Comparison of ENCODE assay signal across 22 mouse cellular contexts in genomic region chr2:156543804-156544203, GRCm38 (mm10). TPM values are rescaled to one million over a fixed set of nuclear protein-coding genes. Genes with fewer than 3 reads are reported as not detected.
DNase-seq lines count a peak whose midpoint lies in the region; TF ChIP-seq lines count a peak whose summit lies in the region.
"Had no signal": no experiment of that assay in that cellular context is flagged by ENCODE, and none has a peak within 500 bp of the region (broad histone marks: within the 10 kb centered on the region; RNA-seq: fewer than 3 reads in every experiment).

No protein-coding gene starts in this region.

- H3K9me3 ChIP-seq in CH12.LX (replicated peaks; ENCODE audit: low read length) = no peaks in the 10 kb centered on the region
- no peaks in the 10 kb centered on the region for H3K9me3 ChIP-seq in ES-E14 (ENCODE audit: control insufficient read depth, insufficient read depth, low read depth, low read length)
- no peaks in the 10 kb centered on the region for H3K9me3 ChIP-seq in MEL (replicated peaks; ENCODE audit: insufficient read depth, low read length)
- H3K9me3 ChIP-seq: G1E had no signal

- TF ChIP-seq POLR2A in CH12.LX (IDR thresholded peaks at IDR 0.05; ENCODE audit: low read depth, low read length) (no peak), MEL (IDR thresholded peaks at IDR 0.05; ENCODE audit: control insufficient read depth in 1 of 2, insufficient read depth in 1 of 2, low read depth in 1 of 2, low read length in 2 of 2, poor library complexity in 1 of 2) (no peak)
- 0 out of 2 replicates have a peak, but pooled peaks have one; percentile 17 for TF ChIP-seq POLR2A in cortical plate, adult 2 months (IDR thresholded peaks at IDR 0.05; ENCODE audit: extremely low read depth, insufficient read depth, low read length)

- intact Hi-C loops in gastrocnemius, postnatal 36 days (cut with DNase I) = no loop called here

- TF ChIP-seq EP300 in CH12.LX (IDR thresholded peaks at IDR 0.05; ENCODE audit: low read length) (no peak), MEL (IDR thresholded peaks at IDR 0.05; ENCODE audit: low read depth in 1 of 2, low read length in 2 of 2) (no peak)

- H3K79me2 ChIP-seq in CH12.LX (replicated peaks; ENCODE audit: control insufficient read depth, extremely low read depth, insufficient read depth, poor library complexity, severe bottlenecking) = peaks cover 13% of the 10 kb centered on the region
- H3K79me2 ChIP-seq in MEL (ENCODE audit: control insufficient read depth, insufficient read depth, low read length, poor library complexity) = peaks cover 11% of the 10 kb centered on the region

- in situ Hi-C loops in CH12.LX (cut with MboI; ENCODE audit: low pct_ligation_motif_present, low pct_unique_long_range_greater_than_20kb, low sequenced_read_pairs) (no loop called here), ES-E14 (cut with MboI; ENCODE audit: low sequenced_read_pairs in 2 of 2, unreplicated experiment in 2 of 2) (loop anchor here in 1 of 2 experiments (25.0 kb wide), 1 partner anchor 168 kb away; no protein-coding TSS in a partner anchor)

- H3K4me3 ChIP-seq in CH12.LX (replicated peaks in 1 of 3; ENCODE audit: low read depth in 2 of 3, low read length in 2 of 3, poor library complexity in 1 of 3) = no peak overlapping the region
- no peak overlapping the region for H3K4me3 ChIP-seq in ES-E14 (ENCODE audit: insufficient read depth in 1 of 2, low read depth in 1 of 2, low read length in 2 of 2, poor library complexity in 1 of 2, severe bottlenecking in 1 of 2)
- no peak overlapping the region for H3K4me3 ChIP-seq in MEL (ENCODE audit: control insufficient read depth in 1 of 2, insufficient read depth in 1 of 2, low read depth in 2 of 2, low read length in 2 of 2)
- no peak overlapping the region for H3K4me3 ChIP-seq in cortical plate, adult 2 months (ENCODE audit: insufficient read depth, low read length)

- H3K4me1 ChIP-seq in CH12.LX (ENCODE audit: control insufficient read depth in 1 of 2, insufficient read depth in 2 of 2) = peaks cover 8 to 16% of the 10 kb centered on the region in 2 experiments
- H3K4me1 ChIP-seq in ES-E14 (ENCODE audit: control insufficient read depth in 2 of 2, insufficient read depth in 2 of 2, low read length in 2 of 2, poor library complexity in 1 of 2) = peaks cover 2 to 9% of the 10 kb centered on the region in 2 experiments; a peak in 2 of 4 replicates
- H3K4me1 ChIP-seq in MEL (ENCODE audit: control insufficient read depth in 1 of 2, insufficient read depth in 2 of 2, low read length in 2 of 2) = peaks cover 0 to 8% of the 10 kb centered on the region in 2 experiments; a peak in 1 of 4 replicates
- H3K4me1 ChIP-seq in cortical plate, adult 2 months (ENCODE audit: control insufficient read depth, insufficient read depth, low read length) = peaks cover 5% of the 10 kb centered on the region; the same call in 1 of the 2 replicates

- dilution Hi-C loops in CH12.LX (cut with MboI; ENCODE audit: extremely low pct_ligation_motif_present, extremely low pct_unique_long_range_greater_than_20kb, low sequenced_read_pairs) = no loop called here

- DNase-seq in CH12.LX (ENCODE audit: extremely low read depth) = no peak
- DNase-seq in ES-E14 (ENCODE audit: low read depth, low spot score) = no peak
- no peak for DNase-seq in MEL (ENCODE audit: low read depth, low spot score)
- DNase-seq in kidney, adult 11 months = no peak
- DNase-seq in gastrocnemius, postnatal 36 days = no peak
- no peak for DNase-seq in thymus, postnatal 14 days
- no peak for DNase-seq in cerebellum, adult 11-12 months
- DNase-seq: adrenal gland, adult 2 months; adrenal gland, adult 8-10 months; adrenal gland, postnatal 10 days; adrenal gland, postnatal 14 days; adrenal gland, postnatal 25 days; adrenal gland, postnatal 36 days; B cell, adult 2 months; cerebellum, adult 11 months; cerebellum, adult 18-20 months; cerebellum, adult 2 months; cerebellum, adult 8-10 months; cerebellum, adult 9-10 months had no signal

- no peak for TF ChIP-seq RAD21 in CH12.LX (IDR thresholded peaks at IDR 0.05; ENCODE audit: low read depth, low read length)
- no peak for TF ChIP-seq RAD21 in MEL (IDR thresholded peaks at IDR 0.05; ENCODE audit: low read depth, low read length)

- no peak overlapping the region for H3K4me2 ChIP-seq in CH12.LX (ENCODE audit: insufficient read depth, low read depth, poor library complexity, severe bottlenecking)

- H3K36me3 ChIP-seq in CH12.LX (replicated peaks in 1 of 2; ENCODE audit: control insufficient read depth in 1 of 2, insufficient read depth in 1 of 2, low read length in 1 of 2) = no peaks in the 10 kb centered on the region
- H3K36me3 ChIP-seq in ES-E14 (ENCODE audit: control insufficient read depth, insufficient read depth, low read length, poor library complexity, severe bottlenecking) = no peaks in the 10 kb centered on the region
- H3K36me3 ChIP-seq in MEL (ENCODE audit: control insufficient read depth in 1 of 2, insufficient read depth in 2 of 2, low read length in 2 of 2) = peaks cover 0 to 4% of the 10 kb centered on the region in 2 experiments; a peak in 2 of 4 replicates
- H3K36me3 ChIP-seq: G1E had no signal

- H3K9ac ChIP-seq in CH12.LX (ENCODE audit: insufficient read depth, low read depth) (no peak overlapping the region), ES-E14 (ENCODE audit: insufficient read depth, low read depth, low read length, poor library complexity, severe bottlenecking) (no peak overlapping the region), MEL (ENCODE audit: control insufficient read depth, low read depth, low read length, poor library complexity, severe bottlenecking) (no peak overlapping the region)

- no peak overlapping the region for H3K27ac ChIP-seq in CH12.LX (ENCODE audit: insufficient read depth, low read depth)
- H3K27ac ChIP-seq in ES-E14 (ENCODE audit: insufficient read depth, low read depth, low read length, poor library complexity, severe bottlenecking) = no peak overlapping the region
- H3K27ac ChIP-seq in MEL (ENCODE audit: control insufficient read depth, low read depth, low read length) = no peak overlapping the region
- no peak overlapping the region for H3K27ac ChIP-seq in cortical plate, adult 2 months (ENCODE audit: insufficient read depth, low read length)

- peaks cover 8% of the 10 kb centered on the region for H3K27me3 ChIP-seq in CH12.LX (replicated peaks)
- H3K27me3 ChIP-seq in MEL (ENCODE audit: control insufficient read depth in 1 of 2, insufficient read depth in 2 of 2, low read length in 2 of 2) = no peaks in the 10 kb centered on the region
- H3K27me3 ChIP-seq: Patski had no signal

- no peak for TF ChIP-seq CTCF in CH12.LX (conservative IDR thresholded peaks at IDR 0.05 in 1 of 2, IDR thresholded peaks at IDR 0.05 in 1 of 2; ENCODE audit: low read depth in 2 of 2, low read length in 2 of 2)
- no peak for TF ChIP-seq CTCF in MEL (IDR thresholded peaks at IDR 0.05 in 2 of 3, conservative IDR thresholded peaks at IDR 0.05 in 1 of 3; ENCODE audit: control insufficient read depth in 1 of 3, insufficient read depth in 1 of 3, low read depth in 2 of 3, low read length in 3 of 3, poor library complexity in 1 of 3, severe bottlenecking in 1 of 3)
- TF ChIP-seq CTCF in cortical plate, adult 2 months (IDR thresholded peaks at IDR 0.05; ENCODE audit: extremely low read depth, insufficient read depth, low read length) = no peak

TF ChIP-seq in CH12.LX, 34 proteins besides CTCF, POLR2A, EP300 and RAD21:
- peak; percentile 58; the same call in 1 of the 2 replicates for TF ChIP-seq MAFK (IDR thresholded peaks at IDR 0.05; ENCODE audit: insufficient replicate concordance, low read length)
- TF ChIP-seq PAX5 (IDR thresholded peaks at IDR 0.05; ENCODE audit: low read length) = no peak

TF ChIP-seq in ES-E14, 5 proteins besides CTCF, POLR2A, EP300 and RAD21:
- TF ChIP-seq MAFK (IDR thresholded peaks at IDR 0.05; ENCODE audit: insufficient read depth, low read depth, low read length) (peak; percentile 84), ZC3H11A (IDR thresholded peaks at IDR 0.05; ENCODE audit: borderline replicate concordance, low read depth, low read length) (no peak)

TF ChIP-seq in MEL, 35 proteins besides CTCF, POLR2A, EP300 and RAD21:
- no peak for TF ChIP-seq ETS1 (IDR thresholded peaks at IDR 0.05; ENCODE audit: low read depth, low read length)
- 0 out of 2 replicates have a peak, but pooled peaks have one; percentile 15 for TF ChIP-seq MAFK (IDR thresholded peaks at IDR 0.05; ENCODE audit: borderline replicate concordance, low read depth, low read length)

RNA-seq across cellular contexts. Expression of gene Aar2, which starts 3.6 kb away (rescaled TPM):
- 18.4 and 21.6 TPM in 2 replicates for total RNA-seq in CH12.LX (2012; rRNA removed)
- 23.1 and 23.8 TPM in 2 replicates for total RNA-seq in CH12.LX (2014; rRNA removed)
- 22.3 and 26.1 TPM in 2 replicates for polyA plus RNA-seq in CH12.LX (2012; ENCODE audit: insufficient read length, low read depth)
- 23.0 and 25.0 TPM in 2 replicates for total RNA-seq in ES-E14 (2012; rRNA removed)
- total RNA-seq in MEL (2012; rRNA removed) = 24.2 and 28.2 TPM in 2 replicates
- 10 to 100 TPM in 1 of 2 experiments, not detected in 1; 34.1 TPM for polyA plus RNA-seq in MEL (2012; ENCODE audit: insufficient read depth in 1 of 2, insufficient read length in 2 of 2, low read depth in 1 of 2, low replicate concordance in 2 of 2, missing spikeins in 1 of 2)
- 30.2 and 30.8 TPM in 2 replicates for polyA plus RNA-seq in cortical plate, adult 2 months (2012; rRNA removed)
- total RNA-seq in gastrocnemius, postnatal 36 days (2021) = 10 to 100 TPM; 18.6 to 19.1 TPM

Comparison
In these comparisons a context has a peak if more than half of its experiments do, and no peak if none do; other contexts are left out.
1. Of the 35 proteins assayed by ChIP-seq in both MEL and CH12.LX: peak only in MEL: none; only in CH12.LX: none; in both: MAFK; in neither: 34.